Mouse (Mus musculus) limb, embryonic 14.5 days (tissue): ENCODE results near the gene Elmo1. TPM values are rescaled to one million over a fixed set of nuclear protein-coding genes. Genes with fewer than 3 reads are reported as not detected.

Source experiments
- ATAC-seq: fragments of 200-750 bp; cut with Nextera tagmentation; 2 replicates; pipeline ENCODE4 v1.8.0; 2017; ENCODE audit warnings: low read depth, moderate number of reproducible peaks, moderate TSS enrichment; ENCODE audit not compliant: low FRiP score
- DNase-seq: peaks from one replicate; pipeline ENCODE4 v3.0.0-alpha.2; 2015; ENCODE audit warnings: low spot score
- H3K27ac ChIP-seq: fragments of 300-500 bp; sonication (generic); replicated peaks from 2 replicates; pipeline ENCODE4 v1.5.1; 2014; ENCODE audit warnings: low read depth, mild to moderate bottlenecking, low read length, moderate library complexity, mixed read lengths
- H3K27me3 ChIP-seq: fragments of 300-500 bp; sonication (generic); 2 replicates; pipeline ENCODE4 v1.6.1; 2014; ENCODE audit warnings: low read length, mixed read lengths; ENCODE audit not compliant: control insufficient read depth, insufficient read depth
- H3K36me3 ChIP-seq: fragments of 300-500 bp; sonication (generic); 2 replicates; pipeline ENCODE4 v1.6.1; 2014; ENCODE audit warnings: mild to moderate bottlenecking, low read length, moderate library complexity, mixed read lengths; ENCODE audit not compliant: control insufficient read depth, insufficient read depth
- H3K4me1 ChIP-seq: fragments of 300-500 bp; sonication (generic); 2 replicates; pipeline ENCODE4 v1.6.1; 2014; ENCODE audit warnings: antibody characterized with exemption, low read length, mixed read lengths; ENCODE audit not compliant: control insufficient read depth, insufficient read depth
- H3K4me2 ChIP-seq: fragments of 300-500 bp; sonication (generic); replicated peaks from 2 replicates; pipeline ENCODE4 v1.6.1; 2014; ENCODE audit warnings: low read depth, mild to moderate bottlenecking, low read length, moderate library complexity; ENCODE audit not compliant: severe bottlenecking
- H3K4me3 ChIP-seq: fragments of 300-500 bp; sonication (generic); replicated peaks from 2 replicates; pipeline ENCODE4 v1.5.1; 2014; ENCODE audit warnings: low read length
- H3K9ac ChIP-seq: fragments of 300-500 bp; sonication (generic); 2 replicates; pipeline ENCODE4 v1.6.1; 2014; ENCODE audit warnings: mild to moderate bottlenecking, low read depth, low read length, moderate library complexity; ENCODE audit not compliant: severe bottlenecking
- H3K9me3 ChIP-seq: fragments of 300-500 bp; sonication (generic); 2 replicates; pipeline ENCODE4 v1.6.1; 2016; ENCODE audit warnings: low read length; ENCODE audit not compliant: control insufficient read depth
- POLR2A ChIP-seq: fragments of 200-500 bp; IDR thresholded peaks from 2 replicates; pipeline ENCODE4 v1.8.0; 2012; ENCODE audit warnings: inconsistent platforms, mild to moderate bottlenecking, moderate library complexity, borderline replicate concordance; ENCODE audit not compliant: insufficient read depth, insufficient read length; ENCODE audit errors: extremely low read depth
- WGBS: fragments of 180-500 bp; shearing (Covaris S2); extraction: QIAGEN DNeasy Blood & Tissue Kit; methylation state at CpG from one replicate; pipeline ENCODE4 v1.1.7; 2014; 5-methylcytosine and 5-hydroxymethylcytosine counted together
- polyA plus RNA-seq, 2 experiments: library from polyadenylated mRNA; depleted of rRNA in 1 of 2; stranded (reverse) in 1 of 2; unstranded in 1 of 2; fragments of >200 nt; fragmentation: Nextera tagmentation in 1 of 2; extraction: Ambion mirVana in 1 of 2; gene quantifications; 2 replicates each; pipeline versions ENCODE4 v1.2.1 to v1.2.3; 2012 to 2014

Gene Elmo1
- polyA plus RNA-seq, 2 experiments: 12.8 TPM

GRCm38 (mm10) chr13:20116868-20117510 lies 26.6 kb downstream of the Elmo1 start:
- 45% methylated on average over 1 of the region's 1 CpGs for whole genome bisulfite sequencing
- ATAC-seq: no peak

GRCm38 (mm10) chr13:20117691-20118090 lies 27.3 kb downstream of the Elmo1 start:
- 0 out of 2 replicates have a peak, but pooled peaks cover 8% of the 10 kb centered on the region for H3K4me1 ChIP-seq
- DNase-seq (no peak), ATAC-seq (no peak)
- WGBS: 63% methylated on average over 1 of the region's 1 CpGs
- H3K9me3 ChIP-seq: no peaks in the 10 kb centered on the region
- no peaks in the 10 kb centered on the region for H3K27me3 ChIP-seq
- TF ChIP-seq POLR2A: no peak
- no peak overlapping the region for H3K4me2 ChIP-seq
- H3K9ac ChIP-seq: no peak overlapping the region
- H3K4me3 ChIP-seq: no peak overlapping the region
- no peak overlapping the region for H3K27ac ChIP-seq
- H3K36me3 ChIP-seq: no peaks in the 10 kb centered on the region

More at GRCm38 (mm10) chr13:20116868-20117510, 26.6 kb downstream of the Elmo1 start:
- no peak for TF ChIP-seq POLR2A
- H3K4me1 ChIP-seq: 0 out of 2 replicates have a peak, but pooled peaks cover 8% of the 10 kb centered on the region
- H3K9me3 ChIP-seq: no peaks in the 10 kb centered on the region
- H3K4me2 ChIP-seq: no peak overlapping the region
- DNase-seq: no peak
- H3K36me3 ChIP-seq: no peaks in the 10 kb centered on the region
- H3K27ac ChIP-seq: no peak overlapping the region
- H3K4me3 ChIP-seq: no peak overlapping the region
- no peak overlapping the region for H3K9ac ChIP-seq
- no peaks in the 10 kb centered on the region for H3K27me3 ChIP-seq

DNA sequence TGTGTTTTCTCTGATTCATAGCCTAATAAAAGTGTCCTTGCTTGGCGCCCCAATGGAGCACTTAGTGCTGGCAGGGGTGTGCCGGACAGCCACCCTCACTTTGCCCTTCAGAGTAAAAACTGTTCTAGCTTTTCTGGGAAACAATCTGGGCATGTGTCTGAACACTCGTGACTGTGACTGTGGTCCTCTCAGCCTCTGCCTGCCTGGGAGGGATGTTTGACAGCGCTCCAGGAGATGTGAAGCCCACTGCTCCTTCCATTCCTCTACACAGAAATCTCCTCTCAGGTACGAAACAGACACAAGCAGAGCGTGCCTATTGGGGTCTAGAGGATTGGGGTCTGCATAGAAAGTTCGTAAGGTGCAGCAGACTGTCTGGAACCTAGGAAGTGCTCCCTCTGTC lies 28.5 kb downstream of the Elmo1 start:
- H3K27ac ChIP-seq: no peak overlapping the region
- ATAC-seq: no peak
- 85% methylated on average over 7 of the region's 7 CpGs for WGBS
- H3K36me3 ChIP-seq: no peaks in the 10 kb centered on the region
- H3K9ac ChIP-seq: no peak overlapping the region
- 0 out of 2 replicates have a peak, but pooled peaks cover 8% of the 10 kb centered on the region for H3K4me1 ChIP-seq
- no peak overlapping the region for H3K4me3 ChIP-seq
- TF ChIP-seq POLR2A: no peak
- DNase-seq: no peak
- H3K27me3 ChIP-seq: no peaks in the 10 kb centered on the region
- H3K4me2 ChIP-seq: no peak overlapping the region
- no peaks in the 10 kb centered on the region for H3K9me3 ChIP-seq

GRCm38 (mm10) chr13:20120723-20121122 lies 30.3 kb downstream of the Elmo1 start:
- H3K4me2 ChIP-seq: no peak overlapping the region
- no peak overlapping the region for H3K9ac ChIP-seq
- H3K27me3 ChIP-seq: no peaks in the 10 kb centered on the region
- no peak overlapping the region for H3K27ac ChIP-seq
- TF ChIP-seq POLR2A: no peak
- 71% methylated on average over 5 of the region's 5 CpGs for WGBS
- ATAC-seq: no peak
- no peaks in the 10 kb centered on the region for H3K36me3 ChIP-seq
- H3K4me1 ChIP-seq: 0 out of 2 replicates have a peak, but pooled peaks cover 8% of the 10 kb centered on the region
- no peaks in the 10 kb centered on the region for H3K9me3 ChIP-seq
- no peak overlapping the region for H3K4me3 ChIP-seq
- DNase-seq: no peak

GRCm38 (mm10) chr13:20121385-20122043 lies 31.1 kb downstream of the Elmo1 start:
- 79% methylated on average over 8 of the region's 8 CpGs for WGBS
- H3K4me1 ChIP-seq: 0 out of 2 replicates have a peak, but pooled peaks cover 4% of the 10 kb centered on the region
- no peak for TF ChIP-seq POLR2A
- no peaks in the 10 kb centered on the region for H3K9me3 ChIP-seq
- ATAC-seq (no peak), DNase-seq (no peak)
- H3K27me3 ChIP-seq: no peaks in the 10 kb centered on the region
- no peak overlapping the region for H3K27ac ChIP-seq
- no peaks in the 10 kb centered on the region for H3K36me3 ChIP-seq
- no peak overlapping the region for H3K4me3 ChIP-seq
- no peak overlapping the region for H3K9ac ChIP-seq
- no peak overlapping the region for H3K4me2 ChIP-seq
